ENCODE assay signal across 19 mouse cellular contexts in genomic region chr9:70082357-70083204, GRCm38 (mm10). TPM values are rescaled to one million over a fixed set of nuclear protein-coding genes. Genes with fewer than 3 reads are reported as not detected.
DNase-seq lines count a peak whose midpoint lies in the region; ATAC-seq lines count a peak whose summit lies in the region.
"Had no signal": no experiment of that assay in that cellular context is flagged by ENCODE, and none has a peak within 500 bp of the region (broad histone marks: within the 10 kb centered on the region; RNA-seq: fewer than 3 reads in every experiment).

No protein-coding gene starts in this region.

- peak overlapping the region; percentile 61 for H3K4me2 ChIP-seq in limb, embryonic 13.5 days (replicated peaks)
- H3K4me2 ChIP-seq in midbrain, embryonic 14.5 days (ENCODE audit: low read length), result no peak overlapping the region

- H3K27ac ChIP-seq in limb, embryonic 13.5 days, result peak overlapping the region; percentile 75; the same call in 1 of the 2 replicates
- no peak overlapping the region for H3K27ac ChIP-seq in midbrain, embryonic 14.5 days (replicated peaks; ENCODE audit: low read depth, low read length)
- H3K27ac ChIP-seq: gastrocnemius, adult 2 months; hindbrain, postnatal 0 days had no signal

- peak overlapping the region; percentile 31; the same call in 1 of the 2 replicates for H3K9ac ChIP-seq in limb, embryonic 13.5 days
- no peak overlapping the region for H3K9ac ChIP-seq in midbrain, embryonic 14.5 days (replicated peaks; ENCODE audit: low read length)

- no peak for ATAC-seq in erythroblast, adult 5-6 weeks (replicated peaks; ENCODE audit: low FRiP score, poor library complexity, severe bottlenecking)
- ATAC-seq in limb, embryonic 13.5 days (ENCODE audit: low FRiP score, low read depth), result peak; percentile 68
- ATAC-seq in midbrain, embryonic 14.5 days (ENCODE audit: low FRiP score, low TSS enrichment), result no peak
- ATAC-seq: hindbrain, postnatal 0 days had no signal

- H3K27me3 ChIP-seq in erythroblast, embryonic 14.5 days (ENCODE audit: control insufficient read depth), result no peaks in the 10 kb centered on the region
- no peaks in the 10 kb centered on the region for H3K27me3 ChIP-seq in limb, embryonic 13.5 days
- no peaks in the 10 kb centered on the region for H3K27me3 ChIP-seq in midbrain, embryonic 14.5 days (ENCODE audit: control insufficient read depth, insufficient read depth, low read length)

- 28% methylated on average over 25 of the region's 25 CpGs for WGBS in limb, embryonic 13.5 days
- WGBS in midbrain, embryonic 14.5 days, result 82% methylated on average over 25 of the region's 25 CpGs

- peak overlapping the region; percentile 40 for H3K4me3 ChIP-seq in erythroblast, embryonic 14.5 days (replicated peaks)
- peak overlapping the region; percentile 28 for H3K4me3 ChIP-seq in limb, embryonic 13.5 days
- no peak overlapping the region for H3K4me3 ChIP-seq in midbrain, embryonic 14.5 days (replicated peaks; ENCODE audit: low read depth, low read length)
- H3K4me3 ChIP-seq: gastrocnemius, adult 2 months had no signal

- DNase-seq in thymus, postnatal 14 days, result peak; percentile 13
- DNase-seq in thymus, postnatal 4 days, result no peak
- no peak for DNase-seq in embryo, embryonic 10 days (ENCODE audit: low spot score)
- no peak for DNase-seq in midbrain, embryonic 14.5 days
- no peak for DNase-seq in kidney, postnatal 14 days
- DNase-seq: cerebellum, adult 8-10 months; embryo, embryonic 11 days; gastrocnemius, adult 2 months; heart, postnatal 10 days; kidney, postnatal 25 days; lung, adult 18-20 months; right cerebral cortex, postnatal 25 days had no signal

- H3K4me1 ChIP-seq in erythroblast, embryonic 14.5 days (ENCODE audit: control insufficient read depth), result peaks cover 6% of the 10 kb centered on the region
- H3K4me1 ChIP-seq in limb, embryonic 13.5 days, result peaks cover 23% of the 10 kb centered on the region
- H3K4me1 ChIP-seq in midbrain, embryonic 14.5 days (ENCODE audit: control insufficient read depth, insufficient read depth, low read length), result no peaks in the 10 kb centered on the region

- no peaks in the 10 kb centered on the region for H3K9me3 ChIP-seq in erythroblast, embryonic 14.5 days (ENCODE audit: control insufficient read depth, low read length)
- no peaks in the 10 kb centered on the region for H3K9me3 ChIP-seq in limb, embryonic 13.5 days
- no peaks in the 10 kb centered on the region for H3K9me3 ChIP-seq in midbrain, embryonic 14.5 days (ENCODE audit: control insufficient read depth, low read length)

- H3K36me3 ChIP-seq in erythroblast, embryonic 14.5 days (ENCODE audit: control insufficient read depth), result no peaks in the 10 kb centered on the region
- no peaks in the 10 kb centered on the region for H3K36me3 ChIP-seq in limb, embryonic 13.5 days
- no peaks in the 10 kb centered on the region for H3K36me3 ChIP-seq in midbrain, embryonic 14.5 days (ENCODE audit: control insufficient read depth, insufficient read depth, low read length)

RNA-seq across cellular contexts. Expression of gene Gcnt3, which starts 44.7 kb away (rescaled TPM):
- polyA plus RNA-seq in erythroblast, embryonic 14.5 days (2012), result not detected in 2 replicates
- not detected in 2 replicates for total RNA-seq in erythroblast, adult 5-6 weeks (2015; ENCODE audit: low replicate concordance)
- total RNA-seq in erythroblast, adult 5-6 weeks (2017; ENCODE audit: low replicate concordance), result not detected in 2 replicates
- 0.03 TPM in 1 of 2 replicates, not detected in the other for polyA plus RNA-seq in limb, embryonic 13.5 days (2015; fragmentation: Nextera tagmentation; extraction: Ambion mirVana)
- not detected in 2 replicates for polyA plus RNA-seq in midbrain, embryonic 14.5 days (2014; fragmentation: Nextera tagmentation; extraction: Ambion mirVana)
- total RNA-seq: gastrocnemius, adult 2 months; heart, postnatal 10 days; hindbrain, postnatal 0 days; megakaryocyte-erythroid progenitor cell, adult 5-6 weeks had no signal
- polyA plus RNA-seq: brain, embryonic 14.5 days; forebrain, embryonic 11.5 days had no signal

RNA-seq across cellular contexts. Expression of gene Fam81a, which starts 59.8 kb away (rescaled TPM):
- polyA plus RNA-seq in erythroblast, embryonic 14.5 days (2012), result not detected in 2 replicates
- total RNA-seq in erythroblast, adult 5-6 weeks (2015; ENCODE audit: low replicate concordance), result not detected in 2 replicates
- not detected in 2 replicates for total RNA-seq in erythroblast, adult 5-6 weeks (2017; ENCODE audit: low replicate concordance)
- 5.1 and 5.8 TPM in 2 replicates for polyA plus RNA-seq in limb, embryonic 13.5 days (2015; fragmentation: Nextera tagmentation; extraction: Ambion mirVana)
- polyA plus RNA-seq in midbrain, embryonic 14.5 days (2014; fragmentation: Nextera tagmentation; extraction: Ambion mirVana), result 5.6 and 5.9 TPM in 2 replicates
- total RNA-seq: megakaryocyte-erythroid progenitor cell, adult 5-6 weeks had no signal
